Mouse (Mus musculus) urinary bladder, postnatal 14 days (tissue): ENCODE data around the gene Gm21866.
"Not testable (repeated sequence)": the region's sequence is repeated elsewhere in the genome, so short reads cannot be mapped to it uniquely, and the experiment has no call there.

ENCODE experiments used
- DNase-seq: peaks from one replicate; pipeline ENCODE4 v3.0.0; 2021; ENCODE audit warnings: low spot score

Gene Gm21866

DNA sequence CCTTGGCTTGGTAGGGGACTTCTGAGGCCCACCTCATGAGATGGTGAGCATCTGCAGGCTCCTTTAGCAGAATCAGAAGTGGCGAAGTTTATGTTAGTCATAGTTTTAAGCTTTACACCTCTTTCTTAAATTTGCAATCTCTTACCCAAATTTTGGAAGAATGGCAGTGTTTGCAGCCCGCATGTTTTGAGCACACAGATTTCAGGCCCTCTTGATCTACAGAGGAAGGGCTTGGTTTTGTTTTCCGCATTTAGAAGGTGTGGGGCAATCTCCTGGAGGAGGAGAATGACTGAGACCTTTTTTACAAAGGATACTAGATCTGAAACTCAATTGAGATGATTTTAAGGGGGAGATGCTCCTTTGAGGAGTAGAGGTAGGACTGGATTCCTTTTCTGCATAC, at the start of gene Gm21866:
Gene Gm21866, minus strand, starts transcription at position 101 of the 400 bp plus-strand sequence.
- not testable (repeated sequence) for DNase-seq

DNA sequence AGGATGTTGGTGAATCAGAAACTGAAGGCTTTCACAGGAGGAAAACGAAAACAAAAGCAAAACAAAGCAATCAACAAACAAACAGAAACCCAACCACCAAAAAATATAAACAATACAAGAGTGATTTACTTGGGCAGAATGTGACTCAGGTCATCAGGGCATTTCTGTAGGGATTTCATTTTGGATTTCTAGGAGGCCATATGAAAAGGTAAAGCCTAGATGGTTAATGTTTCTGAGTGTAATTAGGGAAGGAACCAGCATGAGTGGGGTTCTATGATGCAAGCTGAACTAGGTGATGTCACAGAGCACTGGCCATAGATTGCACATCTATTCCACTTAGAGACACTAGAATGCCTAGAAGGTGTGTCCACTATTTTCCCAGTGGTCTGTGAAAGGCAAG, 28.3 kb upstream of the Gm21866 start, which contains the start of gene Gm20773:
Gene Gm20773, plus strand, starts transcription at position 301 of the 400 bp plus-strand sequence.
- not testable (repeated sequence) for DNase-seq
